Mouse (Mus musculus) small intestine, adult 2 months (tissue): ENCODE measurements around the gene Zdhhc21.

ENCODE experiments used
- CTCF ChIP-seq: fragments of 200-500 bp; IDR thresholded peaks from 2 replicates; pipeline ENCODE4 v1.5.1; 2012; ENCODE audit warnings: low read depth, mild to moderate bottlenecking, control low read depth, inconsistent platforms, low read length, moderate library complexity, mixed read lengths; ENCODE audit not compliant: insufficient replicate concordance, insufficient read length; ENCODE audit errors: extremely low read depth
- POLR2A ChIP-seq: fragments of 200-500 bp; IDR thresholded peaks from 2 replicates; pipeline ENCODE4 v1.6.1; 2012; ENCODE audit warnings: low read depth, mild to moderate bottlenecking, control low read depth, inconsistent platforms, low read length, moderate library complexity

- no peak for TF ChIP-seq CTCF
- no peak for TF ChIP-seq POLR2A
Observed at GRCm38 (mm10) chr4:82765513-82766216, 94.1 kb downstream of the Zdhhc21 start.
